Mouse (Mus musculus): ENCODE data around the gene Gm13023.
"Not testable (repeated sequence)": the region's sequence is repeated elsewhere in the genome, so short reads cannot be mapped to it uniquely, and the experiment has no call there.

Gm13023 gene

DNA sequence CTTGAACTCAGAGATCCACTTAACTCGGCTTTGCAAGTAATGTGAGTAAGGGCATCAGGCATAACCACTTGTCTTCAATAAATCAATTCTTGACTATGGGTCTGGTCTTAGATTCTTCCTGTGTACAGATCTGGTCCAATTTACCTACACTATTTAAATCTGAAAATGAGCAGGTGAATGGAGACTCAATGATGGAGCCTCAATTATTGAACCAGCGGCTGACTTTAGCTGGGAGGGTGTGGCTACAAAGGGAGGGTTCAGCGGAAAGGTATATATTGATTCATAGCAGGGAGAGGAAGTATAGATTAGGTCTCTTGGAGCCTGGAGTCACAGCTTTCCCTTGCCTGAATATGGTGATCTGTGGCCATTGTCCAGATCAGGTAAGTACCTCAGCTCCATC, at the start of gene Gm13023:
Gene Gm13023, plus strand, starts transcription at position 301 of the 400 bp plus-strand sequence.
- not testable (repeated sequence) for DNase-seq (ENCODE audit: low spot score)

DNA sequence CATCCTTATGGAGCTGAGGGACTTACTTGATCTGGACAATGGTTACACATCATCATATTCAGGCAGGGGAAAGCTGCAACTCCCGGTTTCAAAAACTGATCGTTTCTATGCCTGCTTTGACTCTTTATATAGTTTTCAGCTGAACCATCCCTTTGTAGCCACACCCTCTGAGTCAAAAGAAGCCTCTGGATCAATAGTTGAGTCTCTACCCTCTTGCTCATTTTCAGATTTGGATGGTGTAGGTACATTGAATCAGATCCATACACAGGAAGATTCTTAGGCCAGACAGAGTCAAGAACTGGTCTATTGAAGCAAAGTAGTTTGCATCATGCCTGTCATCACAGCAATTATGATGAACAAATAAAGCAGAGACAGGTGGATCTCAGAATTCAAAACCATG, 26.8 kb downstream of the Gm13023 start, which contains the start of gene Gm13084:
Gene Gm13084, minus strand, starts transcription at position 101 of the 400 bp plus-strand sequence.
- no peak for DNase-seq (ENCODE audit: low spot score)

All from yolk sac, embryonic 10.5 days (tissue).